Mouse (Mus musculus): ENCODE measurements around the gene Pan3. TPM values are rescaled to one million over a fixed set of nuclear protein-coding genes. Genes with fewer than 3 reads are reported as not detected.

The Pan3 gene
- 85.9 and 102 TPM in 2 replicates for polyA plus RNA-seq (2015; fragmentation: Nextera tagmentation; extraction: Ambion mirVana)

DNA sequence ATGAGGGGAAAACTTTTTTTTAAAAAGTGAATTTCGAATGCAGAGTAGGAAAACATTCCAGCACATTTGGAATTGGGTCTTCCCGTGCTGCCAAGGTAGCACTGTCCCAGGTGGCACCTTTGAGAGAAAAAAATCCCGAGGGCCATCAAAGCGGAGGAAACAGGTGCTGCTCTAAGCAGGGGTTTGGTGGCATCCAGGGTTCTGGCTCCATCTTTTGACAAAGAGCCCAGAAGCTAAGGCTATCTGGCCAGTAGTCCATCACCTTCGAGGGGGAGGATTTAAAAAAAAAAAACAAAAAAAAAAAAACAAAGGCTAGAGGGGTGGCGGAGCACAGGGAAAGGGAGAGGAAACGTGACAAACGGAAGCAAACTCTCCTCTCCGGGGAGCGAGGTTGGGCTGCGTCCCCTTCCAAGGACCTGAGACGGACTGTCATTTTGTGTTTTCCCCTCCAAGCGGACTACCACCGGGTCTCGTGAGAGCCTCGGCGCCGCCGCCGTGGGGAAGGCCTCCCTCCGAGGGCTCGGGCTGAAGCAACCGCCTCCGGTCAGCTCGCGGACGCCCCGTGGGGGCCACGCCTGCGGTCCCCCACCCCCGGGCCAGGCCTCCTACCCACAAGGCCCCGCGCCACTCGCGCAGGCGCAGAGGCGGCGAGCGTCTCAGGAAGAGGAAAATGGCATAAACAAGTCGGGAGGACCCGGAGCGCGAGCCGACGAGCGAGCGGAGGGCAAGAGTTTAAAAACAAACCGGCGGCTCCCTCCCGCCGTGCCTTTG lies at the start of gene Pan3:
TSS of gene Pan3 (plus strand) at position 627 of the 771 bp plus-strand sequence.

DNA sequence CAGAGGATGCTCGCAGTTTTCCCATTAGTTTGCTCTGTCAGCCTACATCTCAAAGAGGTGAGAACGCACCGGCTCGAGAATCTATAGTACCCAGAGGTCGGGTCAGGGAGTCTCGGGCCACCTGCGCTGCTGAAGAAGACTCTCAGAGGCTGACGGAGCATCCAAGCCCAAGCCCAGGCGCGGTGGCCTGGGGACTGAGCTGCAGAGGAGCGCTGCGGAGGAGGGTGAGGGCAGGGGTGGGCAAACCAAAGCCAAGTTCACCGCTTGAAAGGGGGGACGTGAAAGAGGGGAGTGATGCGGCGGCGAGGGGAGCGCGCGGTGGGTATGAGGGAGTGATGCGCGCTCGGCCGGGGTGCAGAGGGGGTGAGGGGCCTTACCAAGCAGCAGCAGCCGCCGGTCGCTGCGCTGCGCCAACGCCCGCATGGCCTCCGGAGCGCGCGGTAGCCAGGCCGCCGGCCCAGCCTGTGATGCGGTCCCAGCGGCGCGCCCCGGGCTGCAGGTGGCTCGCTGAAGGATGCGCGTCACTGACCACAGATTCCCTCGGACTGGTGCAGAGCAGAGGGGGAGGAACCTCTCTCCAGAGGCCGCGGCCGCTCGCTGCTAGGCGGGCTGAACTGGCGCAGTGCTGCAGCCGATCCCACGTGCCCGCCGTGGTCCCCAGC lies 30.0 kb upstream of the Pan3 start, which contains the start of gene Flt3:
TSS of gene Flt3 (minus strand) at position 647 of the 662 bp plus-strand sequence.

Other genes starting within 250 kb of the Pan3 start
- not detected in 2 replicates for gene Gsx1, start 241.5 kb upstream of the Pan3 start, polyA plus RNA-seq (2015; fragmentation: Nextera tagmentation; extraction: Ambion mirVana)
- 0.11 TPM in 1 of 2 replicates, not detected in the other for gene Pdx1, start 160.2 kb upstream of the Pan3 start, polyA plus RNA-seq (2015; fragmentation: Nextera tagmentation; extraction: Ambion mirVana)
- gene Cdx2, start 122.9 kb upstream of the Pan3 start, polyA plus RNA-seq (2015; fragmentation: Nextera tagmentation; extraction: Ambion mirVana): not detected in 2 replicates
- not detected in 2 replicates for gene Urad, start 107.7 kb upstream of the Pan3 start, polyA plus RNA-seq (2015; fragmentation: Nextera tagmentation; extraction: Ambion mirVana)
- gene Flt3, start 29.7 kb upstream of the Pan3 start, polyA plus RNA-seq (2015; fragmentation: Nextera tagmentation; extraction: Ambion mirVana): 3.0 and 4.5 TPM in 2 replicates